Mouse (Mus musculus) brain, embryonic 14.5 days (tissue): Measurements from ENCODE around the gene Cep63.

ENCODE experiments used
- CTCF ChIP-seq: fragments of 200-500 bp; IDR thresholded peaks from 2 replicates; pipeline ENCODE4 v1.5.1; 2012; ENCODE audit warnings: inconsistent platforms, mild to moderate bottlenecking, moderate library complexity, borderline replicate concordance; ENCODE audit not compliant: insufficient read depth, insufficient read length; ENCODE audit errors: extremely low read depth
- POLR2A ChIP-seq: fragments of 200-500 bp; IDR thresholded peaks from 2 replicates; pipeline ENCODE4 v1.6.1; 2012; ENCODE audit warnings: mild to moderate bottlenecking, inconsistent platforms, borderline replicate concordance; ENCODE audit not compliant: poor library complexity, insufficient read depth, insufficient read length, severe bottlenecking; ENCODE audit errors: extremely low read depth

DNA sequence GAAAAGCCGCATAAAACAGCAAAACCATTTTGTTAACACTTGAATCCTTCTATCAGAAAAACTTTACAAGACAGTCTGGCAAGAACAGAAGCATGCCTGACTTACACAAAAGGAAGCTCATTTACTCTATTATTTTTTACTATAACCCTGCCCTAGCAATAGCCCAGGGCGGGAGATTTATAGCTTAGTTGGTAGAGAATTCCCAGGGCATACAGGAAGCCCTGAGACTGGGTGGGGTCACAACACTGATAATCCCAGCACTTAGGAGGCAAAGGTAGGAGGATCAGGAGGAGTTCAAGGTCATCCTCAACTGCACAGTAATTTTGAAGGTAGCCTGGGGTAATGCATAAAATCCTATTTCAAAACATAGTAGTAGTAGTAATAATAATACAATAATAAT, 24.7 kb downstream of the Cep63 start:
- TF ChIP-seq POLR2A (no peak), CTCF (no peak)
